Mouse (Mus musculus): Measurements from ENCODE around the gene Usp32. TPM values are rescaled to one million over a fixed set of nuclear protein-coding genes. Genes with fewer than 3 reads are reported as not detected.
A peak's percentile ranks its signal among the peaks of the same experiment; 100 is the strongest.

Usp32 gene
- polyA plus RNA-seq, 1 experiment from 2014 or later: 4.1 TPM

GRCm38 (mm10) chr11:84943948-84944347 is 196.0 kb downstream of the Usp32 start:
- Histone ChIP-seq H3K9me3 (replicated peaks; ENCODE audit: low read length) (no peaks in the 10 kb centered on the region), H3K4me2 (ENCODE audit: low read length) (peak overlapping the region; percentile 19; the same call in 1 of the 2 replicates), H3K36me3 (ENCODE audit: insufficient read depth, low read length) (no peaks in the 10 kb centered on the region), H3K9ac (ENCODE audit: low read depth, low read length) (no peak overlapping the region), H3K27ac (no peak overlapping the region), H3K27me3 (ENCODE audit: insufficient read depth, low read length) (peaks cover 6% of the 10 kb centered on the region; the same call in 1 of the 2 replicates), H3K4me3 (replicated peaks; ENCODE audit: low read depth, low read length) (no peak overlapping the region), H3K4me1 (replicated peaks; ENCODE audit: insufficient read depth, low read length) (no peaks in the 10 kb centered on the region)
- ATAC-seq (replicated peaks; ENCODE audit: low FRiP score, low read depth) (no peak; the same call in 1 of the 2 replicates), DNase-seq (ENCODE audit: low spot score) (peak; percentile 91)
- TF ChIP-seq CTCF (IDR thresholded peaks at IDR 0.05; ENCODE audit: low read depth): peak; percentile 34; the same call in 1 of the 2 replicates
- WGBS: under 1% methylated on average over 15 of the region's 15 CpGs

- no peak overlapping the region for H3K27ac ChIP-seq
- H3K36me3 ChIP-seq (ENCODE audit: insufficient read depth, low read length): no peaks in the 10 kb centered on the region
- H3K9ac ChIP-seq (ENCODE audit: low read depth, low read length): no peak overlapping the region
- WGBS: 67% methylated on average over 10 of the region's 10 CpGs
- H3K4me3 ChIP-seq (replicated peaks; ENCODE audit: low read depth, low read length): no peak overlapping the region
- no peaks in the 10 kb centered on the region for H3K4me1 ChIP-seq (replicated peaks; ENCODE audit: insufficient read depth, low read length)
- no peak for TF ChIP-seq CTCF (IDR thresholded peaks at IDR 0.05; ENCODE audit: low read depth)
- ATAC-seq (replicated peaks; ENCODE audit: low FRiP score, low read depth) (no peak), DNase-seq (ENCODE audit: low spot score) (no peak)
- H3K27me3 ChIP-seq (ENCODE audit: insufficient read depth, low read length): peaks cover 6% of the 10 kb centered on the region; the same call in 1 of the 2 replicates
- no peak overlapping the region for H3K4me2 ChIP-seq (ENCODE audit: low read length)
- no peaks in the 10 kb centered on the region for H3K9me3 ChIP-seq (replicated peaks; ENCODE audit: low read length)
Observed at GRCm38 (mm10) chr11:84940140-84940539, 199.8 kb downstream of the Usp32 start.

- Histone ChIP-seq H3K27ac (no peak overlapping the region), H3K4me2 (ENCODE audit: low read length) (no peak overlapping the region), H3K27me3 (ENCODE audit: insufficient read depth, low read length) (peaks cover 4% of the 10 kb centered on the region; the same call in 1 of the 2 replicates), H3K4me3 (replicated peaks; ENCODE audit: low read depth, low read length) (no peak overlapping the region), H3K9me3 (replicated peaks; ENCODE audit: low read length) (no peaks in the 10 kb centered on the region), H3K4me1 (replicated peaks; ENCODE audit: insufficient read depth, low read length) (no peaks in the 10 kb centered on the region), H3K36me3 (ENCODE audit: insufficient read depth, low read length) (no peaks in the 10 kb centered on the region), H3K9ac (ENCODE audit: low read depth, low read length) (no peak overlapping the region)
- DNase-seq (ENCODE audit: low spot score) (no peak), ATAC-seq (replicated peaks; ENCODE audit: low FRiP score, low read depth) (no peak)
- no peak for TF ChIP-seq CTCF (IDR thresholded peaks at IDR 0.05; ENCODE audit: low read depth)
- WGBS: 52% methylated on average over 8 of the region's 8 CpGs
Observed at GRCm38 (mm10) chr11:84939508-84940053, 200.4 kb downstream of the Usp32 start.

Other genes starting within 250 kb of the Usp32 start
- 45.2 and 47.5 TPM in 2 replicates for gene Znhit3, start 223.8 kb downstream of the Usp32 start, polyA plus RNA-seq (2015; fragmentation: Nextera tagmentation; extraction: Ambion mirVana)
- gene Car4, start 182.4 kb downstream of the Usp32 start, polyA plus RNA-seq (2015; fragmentation: Nextera tagmentation; extraction: Ambion mirVana): 121 and 134 TPM in 2 replicates
- gene 1700125H20Rik, start 30.2 kb upstream of the Usp32 start, polyA plus RNA-seq (2015; fragmentation: Nextera tagmentation; extraction: Ambion mirVana): 0.28 and 0.29 TPM in 2 replicates
- 38.9 and 39.5 TPM in 2 replicates for gene Appbp2, start 95.0 kb upstream of the Usp32 start, polyA plus RNA-seq (2015; fragmentation: Nextera tagmentation; extraction: Ambion mirVana)
- gene Ppm1d, start 171.1 kb upstream of the Usp32 start, polyA plus RNA-seq (2015; fragmentation: Nextera tagmentation; extraction: Ambion mirVana): 17.3 and 18.7 TPM in 2 replicates
- 29.7 and 31.5 TPM in 2 replicates for gene Bcas3, start 213.0 kb upstream of the Usp32 start, polyA plus RNA-seq (2015; fragmentation: Nextera tagmentation; extraction: Ambion mirVana)

All from kidney, postnatal 0 days (tissue).